Mouse (Mus musculus) forebrain, embryonic 13.5 days (tissue): ENCODE results near the gene Jdp2. TPM values are rescaled to one million over a fixed set of nuclear protein-coding genes. Genes with fewer than 3 reads are reported as not detected.

Source experiments
- ATAC-seq: fragments of 200-750 bp; cut with Nextera tagmentation; 2 replicates; pipeline ENCODE4 v1.8.0; 2017
- H3K27ac ChIP-seq: fragments of 300-500 bp; sonication (generic); 2 replicates; pipeline ENCODE4 v1.5.1; 2015; ENCODE audit warnings: inconsistent platforms, mild to moderate bottlenecking, moderate library complexity
- H3K27me3 ChIP-seq: fragments of 300-500 bp; sonication (generic); 2 replicates; pipeline ENCODE4 v1.6.1; 2015; ENCODE audit warnings: mild to moderate bottlenecking, inconsistent platforms
- H3K36me3 ChIP-seq: fragments of 300-500 bp; sonication (generic); 2 replicates; pipeline ENCODE4 v1.6.1; 2015; ENCODE audit warnings: mild to moderate bottlenecking, inconsistent platforms; ENCODE audit not compliant: poor library complexity, severe bottlenecking
- H3K4me1 ChIP-seq: fragments of 300-500 bp; sonication (generic); 2 replicates; pipeline ENCODE4 v1.6.1; 2015; ENCODE audit warnings: inconsistent platforms
- H3K4me2 ChIP-seq: fragments of 300-500 bp; sonication (generic); 2 replicates; pipeline ENCODE4 v1.6.1; 2015; ENCODE audit warnings: inconsistent platforms, mild to moderate bottlenecking, moderate library complexity
- H3K4me3 ChIP-seq: fragments of 300-500 bp; sonication (generic); 2 replicates; pipeline ENCODE4 v1.5.1; 2015; ENCODE audit warnings: mild to moderate bottlenecking, inconsistent platforms
- H3K9ac ChIP-seq: fragments of 300-500 bp; sonication (generic); 2 replicates; pipeline ENCODE4 v1.6.1; 2015; ENCODE audit warnings: mild to moderate bottlenecking, inconsistent platforms
- H3K9me3 ChIP-seq: fragments of 300-500 bp; sonication (generic); replicated peaks from 2 replicates; pipeline ENCODE4 v1.6.1; 2016; ENCODE audit warnings: inconsistent platforms
- WGBS: fragments of 180-500 bp; shearing (Covaris S2); methylation state at CpG from one replicate; pipeline ENCODE4 v1.1.7; 2015; 5-methylcytosine and 5-hydroxymethylcytosine counted together
- polyA plus RNA-seq: library from polyadenylated mRNA; unstranded; fragments of >200 nt; fragmentation: Nextera tagmentation; extraction: Ambion mirVana; gene quantifications from 2 replicates; pipeline ENCODE4 v1.2.1, GENCODE M21; 2015

Gene Jdp2
- polyA plus RNA-seq, 1 experiment from 2014 or later: not detected

DNA sequence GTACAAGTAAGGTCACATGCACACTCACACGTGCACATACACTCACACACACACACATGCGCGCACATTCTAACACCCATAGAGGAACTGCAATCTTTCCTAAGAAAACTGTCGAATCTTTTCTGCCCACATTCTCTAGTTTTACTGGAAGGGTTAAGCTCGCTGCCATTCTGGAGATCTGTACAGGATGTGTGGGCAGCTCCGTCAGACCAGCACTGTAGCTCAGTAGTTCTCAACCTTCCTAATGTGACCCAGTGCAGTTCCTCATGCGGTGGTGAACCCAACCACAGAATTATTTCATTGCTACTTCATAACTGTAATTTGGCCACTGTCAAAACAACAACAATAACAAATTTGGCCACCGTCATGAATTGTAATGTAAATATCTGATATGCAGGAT, 75.1 kb downstream of the Jdp2 start:
- no peaks in the 10 kb centered on the region for H3K36me3 ChIP-seq
- no peak overlapping the region for H3K9ac ChIP-seq
- H3K4me1 ChIP-seq: peaks cover 2% of the 10 kb centered on the region; the same call in 1 of the 2 replicates
- no peak overlapping the region for H3K4me2 ChIP-seq
- H3K27ac ChIP-seq: no peak overlapping the region
- H3K27me3 ChIP-seq: no peaks in the 10 kb centered on the region
- no peak for ATAC-seq
- no peak overlapping the region for H3K4me3 ChIP-seq
- 93% methylated on average over 8 of the region's 8 CpGs for WGBS
- no peaks in the 10 kb centered on the region; the same call in 1 of the 2 replicates for H3K9me3 ChIP-seq

DNA sequence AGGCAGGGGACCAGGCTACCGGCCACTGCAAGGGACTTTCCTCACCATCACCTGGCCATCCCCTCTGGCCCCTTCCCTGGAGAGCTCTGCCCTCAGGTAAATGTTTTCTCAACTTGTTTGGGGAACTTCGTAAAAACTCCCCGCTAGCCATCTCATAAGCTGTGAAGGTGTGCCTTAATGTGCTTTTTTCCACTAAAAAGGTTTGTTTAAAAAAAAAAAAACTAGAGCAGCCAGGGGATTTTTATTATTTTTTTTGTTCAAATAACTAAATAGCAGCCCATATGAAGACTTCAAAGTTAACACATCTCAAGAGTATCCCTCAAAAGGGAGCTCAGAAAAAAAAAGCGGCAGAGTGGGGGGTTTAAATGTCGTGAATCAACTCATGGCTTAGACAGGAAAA, 80.3 kb downstream of the Jdp2 start:
- 81% methylated on average over 5 of the region's 5 CpGs for WGBS
- Histone ChIP-seq H3K9me3 (no peaks in the 10 kb centered on the region; the same call in 1 of the 2 replicates), H3K27ac (no peak overlapping the region), H3K4me3 (no peak overlapping the region), H3K4me2 (no peak overlapping the region), H3K27me3 (no peaks in the 10 kb centered on the region), H3K4me1 (no peaks in the 10 kb centered on the region), H3K36me3 (no peaks in the 10 kb centered on the region), H3K9ac (no peak overlapping the region)
- ATAC-seq: no peak

DNA sequence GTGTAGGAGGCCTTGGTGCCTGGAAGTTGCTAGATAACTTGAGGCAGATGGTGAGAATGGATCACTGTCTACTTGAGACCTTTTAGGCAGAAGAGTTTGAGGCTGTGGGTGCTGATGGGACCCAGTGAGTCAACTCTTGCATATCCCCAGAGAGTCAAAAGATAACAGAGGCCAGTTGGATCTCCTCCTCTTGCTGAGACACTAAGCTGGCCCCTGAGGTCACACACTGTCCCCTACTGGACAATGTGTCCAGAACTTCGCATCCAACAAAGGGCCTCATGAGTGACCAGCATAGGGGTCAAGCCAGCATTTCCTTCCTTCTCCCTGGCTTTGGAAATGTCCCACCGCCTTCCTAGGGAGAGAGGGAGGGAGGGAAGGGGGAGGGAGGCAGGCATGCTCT, 81.0 kb downstream of the Jdp2 start:
- no peaks in the 10 kb centered on the region for H3K36me3 ChIP-seq

DNA sequence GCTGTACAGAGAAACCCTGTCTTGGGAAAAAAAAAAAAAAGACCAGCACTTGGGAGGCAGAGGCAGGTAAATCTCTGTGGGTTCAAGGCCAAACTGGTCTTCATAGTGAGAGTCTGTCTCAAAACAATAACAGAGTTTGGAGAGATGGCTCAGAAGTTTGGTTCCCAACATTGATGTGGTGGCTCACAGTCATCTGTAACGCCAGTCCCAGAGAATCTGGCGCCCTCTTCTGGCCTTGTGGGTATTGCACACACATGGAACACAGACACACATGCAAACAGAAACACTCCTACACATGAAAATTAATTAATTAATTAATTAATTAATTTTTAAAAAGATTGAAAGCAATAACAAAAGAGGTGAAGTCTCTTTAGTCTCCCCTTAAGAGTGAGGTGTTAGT, 83.5 kb downstream of the Jdp2 start:
- Histone ChIP-seq H3K9ac (no peak overlapping the region), H3K4me3 (no peak overlapping the region), H3K27me3 (no peaks in the 10 kb centered on the region), H3K27ac (no peak overlapping the region), H3K4me2 (no peak overlapping the region), H3K36me3 (no peaks in the 10 kb centered on the region), H3K4me1 (no peaks in the 10 kb centered on the region), H3K9me3 (no peaks in the 10 kb centered on the region; the same call in 1 of the 2 replicates)
- no peak for ATAC-seq
- 43% methylated on average over 2 of the region's 2 CpGs for WGBS

More for the DNA sequence above, 81.0 kb downstream of the Jdp2 start:
- Histone ChIP-seq H3K9me3 (no peaks in the 10 kb centered on the region; the same call in 1 of the 2 replicates), H3K4me2 (no peak overlapping the region), H3K9ac (no peak overlapping the region), H3K4me1 (no peaks in the 10 kb centered on the region), H3K27me3 (no peaks in the 10 kb centered on the region), H3K4me3 (no peak overlapping the region), H3K27ac (no peak overlapping the region)
- no peak for ATAC-seq
- 53% methylated on average over 2 of the region's 2 CpGs for WGBS

DNA sequence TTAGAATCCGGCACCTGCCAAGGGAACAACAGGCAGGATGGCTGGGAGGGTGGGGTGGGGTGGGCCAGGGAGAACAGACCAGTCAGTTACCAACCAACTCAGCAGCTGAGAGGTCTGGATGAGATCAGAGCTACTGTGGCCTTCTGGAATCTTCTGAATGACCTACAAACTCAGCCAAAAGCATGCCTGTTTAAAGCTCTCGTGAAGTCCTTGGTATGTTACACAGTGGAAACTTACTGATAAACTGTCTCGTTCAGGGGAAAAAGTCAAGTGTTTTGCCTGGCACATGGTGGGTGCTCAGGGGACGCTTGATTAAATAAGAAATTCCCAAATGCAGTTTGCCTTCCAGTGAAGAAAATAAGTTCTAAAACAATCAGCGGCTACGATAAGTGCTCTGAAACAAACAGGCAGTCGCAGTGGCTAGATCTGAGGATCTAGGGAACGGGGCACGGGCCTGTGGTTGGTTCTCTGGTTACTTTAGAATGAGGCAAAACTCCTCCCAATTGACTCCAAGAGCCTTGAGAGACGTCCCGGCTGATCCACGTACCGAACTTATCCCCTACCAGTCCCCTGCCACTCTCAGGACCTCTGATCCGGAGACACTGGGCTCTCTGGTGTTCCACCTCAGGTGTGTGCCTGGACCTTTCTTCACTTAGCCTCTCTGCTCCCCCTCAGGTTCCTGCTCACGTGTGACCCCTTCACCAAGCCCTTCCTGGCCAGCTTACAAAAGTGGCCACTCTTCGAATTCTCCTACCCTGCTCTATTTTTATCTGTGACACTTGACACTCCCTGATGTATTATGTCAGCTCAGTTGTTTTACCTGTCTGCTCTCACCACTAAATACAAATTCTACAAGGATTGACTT, 85.8 kb downstream of the Jdp2 start:
- no peaks in the 10 kb centered on the region for H3K36me3 ChIP-seq
- no peak for ATAC-seq
- no peak overlapping the region for H3K4me3 ChIP-seq
- no peak overlapping the region for H3K4me2 ChIP-seq
- no peaks in the 10 kb centered on the region for H3K4me1 ChIP-seq
- WGBS: 85% methylated on average over 16 of the region's 16 CpGs
- no peak overlapping the region for H3K27ac ChIP-seq
- H3K9me3 ChIP-seq: no peaks in the 10 kb centered on the region
- H3K27me3 ChIP-seq: no peaks in the 10 kb centered on the region
- no peak overlapping the region for H3K9ac ChIP-seq

DNA sequence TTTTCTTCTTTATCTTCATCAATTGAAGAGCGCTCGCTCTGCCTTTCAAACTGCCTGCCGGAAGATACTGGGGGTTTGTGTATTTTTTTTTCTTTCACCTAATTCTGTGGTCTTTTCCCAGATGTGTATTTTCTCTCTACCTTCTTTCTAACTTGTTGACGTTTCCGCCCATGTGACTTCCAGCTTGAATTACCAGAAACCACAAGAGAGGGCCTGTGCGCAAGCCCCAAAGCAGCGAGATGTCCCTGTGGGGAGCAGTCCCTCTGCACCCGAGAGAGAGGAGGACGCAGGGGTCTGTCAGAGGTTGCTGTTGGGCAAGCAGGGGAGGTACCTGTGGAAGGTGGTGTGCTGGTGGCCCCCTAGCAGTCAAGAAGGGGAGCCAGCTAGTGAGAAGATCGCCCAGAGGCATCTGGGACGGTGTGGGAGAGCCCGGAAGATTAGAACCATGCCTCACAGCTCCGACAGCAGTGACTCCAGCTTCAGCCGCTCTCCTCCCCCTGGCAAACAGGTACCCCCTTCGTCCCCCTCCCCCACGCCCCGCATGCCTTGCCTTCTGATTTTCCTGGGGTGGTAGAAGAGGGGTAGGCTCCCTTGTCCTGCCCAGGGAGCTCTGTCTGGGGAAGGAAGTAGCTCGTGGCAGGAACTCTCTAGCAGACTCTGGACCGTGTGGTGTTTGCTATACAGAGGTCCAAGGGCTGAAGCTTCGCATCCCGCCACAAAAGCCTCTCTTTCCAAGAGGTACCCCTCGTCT, 87.8 kb downstream of the Jdp2 start, which contains the start of gene Batf:
Gene Batf, plus strand, starts transcription at position 204 of the 751 bp plus-strand sequence.
- no peaks in the 10 kb centered on the region for H3K36me3 ChIP-seq
- H3K4me1 ChIP-seq: no peaks in the 10 kb centered on the region
- no peaks in the 10 kb centered on the region for H3K27me3 ChIP-seq
- no peaks in the 10 kb centered on the region for H3K9me3 ChIP-seq
- no peak within 1 kb of the TSS for H3K4me2 ChIP-seq
- no peak within 1 kb of the TSS for H3K27ac ChIP-seq
- 50% methylated on average over 22 of the region's 22 CpGs for WGBS
- no peak within 1 kb of the TSS for H3K9ac ChIP-seq
- no peak within 1 kb of the TSS for H3K4me3 ChIP-seq
- no peak for ATAC-seq

DNA sequence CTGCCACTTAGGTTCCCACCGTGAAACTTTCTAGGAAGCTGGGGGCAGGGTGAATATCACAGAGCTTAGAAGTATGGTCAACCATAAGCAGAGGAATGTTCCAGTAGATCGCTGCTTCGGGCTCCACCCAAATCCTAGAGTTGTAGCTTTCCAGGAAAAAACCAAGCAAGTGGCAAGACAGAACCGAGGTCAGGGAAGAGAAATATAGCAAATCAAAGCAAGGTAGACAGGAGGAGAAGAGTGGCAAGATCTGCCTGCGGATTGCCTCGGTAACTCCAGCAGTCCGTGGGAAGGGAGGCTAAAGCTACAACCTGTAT, 88.3 kb downstream of the Jdp2 start:
- no peak overlapping the region for H3K4me3 ChIP-seq
- WGBS: 85% methylated on average over 7 of the region's 7 CpGs
- no peak for ATAC-seq
- H3K9me3 ChIP-seq: no peaks in the 10 kb centered on the region
- H3K27me3 ChIP-seq: no peaks in the 10 kb centered on the region
- no peak overlapping the region for H3K4me2 ChIP-seq
- no peaks in the 10 kb centered on the region for H3K4me1 ChIP-seq
- no peaks in the 10 kb centered on the region for H3K36me3 ChIP-seq
- no peak overlapping the region for H3K9ac ChIP-seq
- no peak overlapping the region for H3K27ac ChIP-seq

DNA sequence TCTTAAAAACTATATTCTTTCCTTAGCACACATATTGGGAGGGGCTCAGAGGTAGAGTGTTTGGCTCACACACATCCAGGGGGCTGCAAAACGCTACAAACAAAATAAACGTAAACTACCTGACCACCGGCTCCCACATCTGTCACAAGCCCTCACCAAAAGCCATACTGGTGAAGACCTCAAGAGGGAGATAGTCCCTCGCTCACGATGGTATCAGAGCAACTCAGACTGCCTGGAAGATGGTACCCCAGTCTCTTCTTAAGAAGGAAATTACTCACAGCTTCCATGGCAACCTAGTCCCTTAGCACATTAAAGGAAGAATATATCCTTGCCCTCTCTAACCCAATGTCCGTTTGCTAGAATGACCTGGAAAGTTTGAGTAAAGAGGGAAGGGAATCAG, 89.0 kb downstream of the Jdp2 start:
- WGBS: 81% methylated on average over 6 of the region's 6 CpGs
- Histone ChIP-seq H3K9me3 (no peaks in the 10 kb centered on the region), H3K4me2 (no peak overlapping the region), H3K9ac (no peak overlapping the region), H3K36me3 (no peaks in the 10 kb centered on the region), H3K4me1 (no peaks in the 10 kb centered on the region), H3K27me3 (no peaks in the 10 kb centered on the region), H3K4me3 (no peak overlapping the region), H3K27ac (no peak overlapping the region)
- no peak for ATAC-seq

Other genes with a start within 250 kb of the Jdp2 start
- 173 and 187 TPM in 2 replicates for gene Tmed10, start 224.2 kb upstream of the Jdp2 start, polyA plus RNA-seq
- gene Fos, start 125.1 kb upstream of the Jdp2 start, polyA plus RNA-seq: 1.1 and 1.2 TPM in 2 replicates
- 0.38 and 0.53 TPM in 2 replicates for gene Batf, start 87.6 kb downstream of the Jdp2 start, polyA plus RNA-seq
- gene Flvcr2, start 147.5 kb downstream of the Jdp2 start, polyA plus RNA-seq: 2.2 and 2.6 TPM in 2 replicates
- 98.5 and 101 TPM in 2 replicates for gene Erg28, start 225.5 kb downstream of the Jdp2 start, polyA plus RNA-seq
- gene Ttll5, start 225.6 kb downstream of the Jdp2 start, polyA plus RNA-seq: 12.0 and 15.2 TPM in 2 replicates